Mouse (Mus musculus) thymus, adult 2 months (tissue): ENCODE data around the gene Ptprd.

ENCODE experiments used
- CTCF ChIP-seq: fragments of 200-500 bp; IDR thresholded peaks from 2 replicates; pipeline ENCODE4 v1.5.1; 2012; ENCODE audit warnings: mild to moderate bottlenecking, control low read depth, low read length, moderate library complexity, borderline replicate concordance; ENCODE audit not compliant: control insufficient read depth, poor library complexity, insufficient read depth; ENCODE audit errors: extremely low read depth
- POLR2A ChIP-seq: fragments of 200-500 bp; IDR thresholded peaks from 2 replicates; pipeline ENCODE4 v1.6.1; 2012; ENCODE audit warnings: mild to moderate bottlenecking, low read length, control low read depth, moderate library complexity; ENCODE audit not compliant: control insufficient read depth, poor library complexity, insufficient read depth; ENCODE audit errors: extremely low read depth

DNA sequence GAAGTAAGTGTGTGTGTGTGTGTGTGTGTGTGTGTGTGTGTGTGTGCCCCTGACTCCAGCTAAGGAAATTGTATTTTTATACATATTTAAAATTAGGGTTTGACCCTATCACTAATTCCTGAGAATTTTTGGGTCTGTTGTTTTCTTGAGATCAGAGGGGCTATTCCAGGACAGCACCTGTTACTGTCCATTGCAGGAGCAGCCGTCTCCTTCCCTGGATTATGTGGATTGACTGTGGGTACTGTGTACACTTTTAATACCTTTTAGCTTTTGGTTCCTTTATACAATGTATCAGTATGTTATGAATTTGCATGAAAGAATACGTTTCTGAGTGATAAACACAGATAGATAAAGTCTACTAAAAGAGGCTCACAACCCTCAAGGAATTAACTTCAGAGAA is 1670.0 kb downstream of the Ptprd start:
- TF ChIP-seq CTCF (no peak), POLR2A (no peak)
